Mouse (Mus musculus): Measurements from ENCODE around the gene Dynlt3. TPM values are rescaled to one million over a fixed set of nuclear protein-coding genes. Genes with fewer than 3 reads are reported as not detected.
"Not testable (repeated sequence)": the region's sequence is repeated elsewhere in the genome, so short reads cannot be mapped to it uniquely, and the experiment has no call there.

Gene Dynlt3
- 85.6 TPM for polyA plus RNA-seq (2021)

GRCm38 (mm10) chrX:9662391-9663111 lies at the start of gene Dynlt3:
Gene Dynlt3, minus strand, starts transcription at chrX:9663003.
- in situ Hi-C loops (cut with MboI; ENCODE audit: low pct_unique_long_range_greater_than_20kb): loop anchor here (25.0 kb wide), 1 partner anchor 550 kb away; the partner anchor contains the start of gene Rpgr
- DNase-seq (ENCODE audit: low read depth, low spot score): no peak
- peak; percentile 100 for ATAC-seq
- H3K27me3 ChIP-seq: peaks cover 10% of the 10 kb centered on the region
- ChIA-PET POLR2A (no interaction called here), CTCF (no interaction called here)
- no peak for TF ChIP-seq CTCF (IDR thresholded peaks at IDR 0.05)

- H3K27me3 ChIP-seq: peaks cover 24% of the 10 kb centered on the region
- ChIA-PET CTCF (no interaction called here), POLR2A (no interaction called here)
- no peak for DNase-seq (ENCODE audit: low read depth, low spot score)
- no peak for ATAC-seq
- in situ Hi-C loops (cut with MboI; ENCODE audit: low pct_unique_long_range_greater_than_20kb): no loop called here
- no peak for TF ChIP-seq CTCF (IDR thresholded peaks at IDR 0.05)
Measured at GRCm38 (mm10) chrX:9699815-9700214, 37.0 kb upstream of the Dynlt3 start.

DNA sequence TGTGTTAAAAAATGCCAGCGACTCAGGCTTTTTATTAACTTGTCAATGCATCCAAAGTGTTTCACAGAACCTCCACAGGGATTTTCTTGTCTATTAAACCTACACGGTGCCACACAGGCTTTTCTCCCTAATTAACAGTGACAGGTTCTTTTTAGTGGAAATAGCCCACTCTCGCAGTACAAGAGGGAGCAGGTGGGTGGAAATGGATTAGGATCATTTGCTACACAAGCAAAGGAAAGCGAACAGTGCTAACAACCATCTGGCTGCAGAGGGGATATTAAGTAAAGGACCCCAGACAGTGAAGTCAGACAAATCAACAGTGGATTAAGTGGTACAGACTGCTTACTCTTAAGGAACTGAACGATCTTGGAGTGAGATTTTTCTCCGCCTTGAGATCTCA lies 33.2 kb upstream of the Dynlt3 start:
- peaks cover 17% of the 10 kb centered on the region for H3K27me3 ChIP-seq
- in situ Hi-C loops (cut with MboI; ENCODE audit: low pct_unique_long_range_greater_than_20kb): no loop called here
- ATAC-seq (no peak), DNase-seq (ENCODE audit: low read depth, low spot score) (no peak)
- TF ChIP-seq CTCF (IDR thresholded peaks at IDR 0.05): no peak
- ChIA-PET POLR2A (no interaction called here), CTCF (no interaction called here)

DNA sequence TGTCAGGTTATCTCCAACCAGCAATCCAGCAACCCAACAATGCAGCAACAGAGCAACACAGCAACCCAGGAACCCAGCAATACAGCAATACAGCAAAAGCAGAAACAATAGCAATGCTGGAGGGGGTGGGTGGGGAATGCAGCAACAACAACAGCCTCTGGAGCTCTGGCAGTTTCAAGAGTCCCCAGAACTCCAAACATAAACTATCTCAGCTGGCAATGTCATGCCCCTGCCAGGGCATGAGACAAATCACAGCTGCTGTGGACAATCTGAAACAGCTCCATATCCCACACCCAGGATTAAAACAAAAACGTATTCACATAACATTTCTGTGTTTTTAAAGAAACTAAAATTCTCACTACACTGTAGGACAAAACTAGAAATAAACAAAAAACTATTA lies 9.2 kb upstream of the Dynlt3 start:
- no peak for ATAC-seq
- DNase-seq (ENCODE audit: low read depth, low spot score): no peak
- ChIA-PET POLR2A (no interaction called here), CTCF (no interaction called here)
- in situ Hi-C loops (cut with MboI; ENCODE audit: low pct_unique_long_range_greater_than_20kb): loop anchor here (25.0 kb wide), 1 partner anchor 540 kb away; the partner anchor contains the start of gene Rpgr
- peaks cover 20% of the 10 kb centered on the region for H3K27me3 ChIP-seq
- TF ChIP-seq CTCF (IDR thresholded peaks at IDR 0.05): no peak

- ChIA-PET CTCF (no interaction called here), POLR2A (no interaction called here)
- TF ChIP-seq CTCF (IDR thresholded peaks at IDR 0.05): no peak
- in situ Hi-C loops (cut with MboI; ENCODE audit: low pct_unique_long_range_greater_than_20kb): loop anchor here (25.0 kb wide), 1 partner anchor 541 kb away; the partner anchor contains the start of gene Rpgr
- ATAC-seq (no peak), DNase-seq (ENCODE audit: low read depth, low spot score) (no peak)
- H3K27me3 ChIP-seq: peaks cover 20% of the 10 kb centered on the region
Measured at GRCm38 (mm10) chrX:9671418-9671817, 8.6 kb upstream of the Dynlt3 start.

- DNase-seq (ENCODE audit: low read depth, low spot score) (no peak), ATAC-seq (no peak)
- ChIA-PET POLR2A (no interaction called here), CTCF (no interaction called here)
- no peak for TF ChIP-seq CTCF (IDR thresholded peaks at IDR 0.05)
- H3K27me3 ChIP-seq: peaks cover 10% of the 10 kb centered on the region
- in situ Hi-C loops (cut with MboI; ENCODE audit: low pct_unique_long_range_greater_than_20kb): loop anchor here (25.0 kb wide), 1 partner anchor 559 kb away; the partner anchor contains the start of gene Rpgr
Measured at GRCm38 (mm10) chrX:9652806-9653205, 10.0 kb downstream of the Dynlt3 start.

DNA sequence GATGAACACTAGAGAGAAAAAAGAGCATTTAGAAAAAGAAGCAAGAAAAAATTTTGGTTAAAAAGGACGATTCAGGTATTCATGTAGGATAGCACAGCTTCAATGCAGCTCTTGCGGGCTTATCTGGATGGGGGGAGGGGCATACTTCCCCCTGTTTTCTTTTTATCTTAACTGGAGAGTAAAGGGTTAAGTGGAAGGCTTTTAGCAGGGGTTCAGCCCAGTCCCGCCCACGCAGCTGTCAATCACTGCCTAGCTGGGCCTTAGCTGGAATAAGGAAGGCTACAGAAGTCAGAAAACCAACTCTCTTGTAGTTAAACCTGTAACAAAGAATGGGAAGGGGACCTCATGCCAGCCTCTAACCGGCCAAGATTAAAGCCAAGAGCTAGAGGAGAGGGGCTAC lies 22.2 kb downstream of the Dynlt3 start:
- in situ Hi-C loops (cut with MboI; ENCODE audit: low pct_unique_long_range_greater_than_20kb); POLR2A ChIA-PET; H3K27me3 ChIP-seq; ATAC-seq; DNase-seq (ENCODE audit: low read depth, low spot score); CTCF ChIA-PET: not testable (repeated sequence)

- ATAC-seq; H3K27me3 ChIP-seq; CTCF ChIA-PET; DNase-seq (ENCODE audit: low read depth, low spot score); in situ Hi-C loops (cut with MboI; ENCODE audit: low pct_unique_long_range_greater_than_20kb); POLR2A ChIA-PET: not testable (repeated sequence)
Measured at GRCm38 (mm10) chrX:9640126-9640525, 22.7 kb downstream of the Dynlt3 start.

Other genes starting within 250 kb of the Dynlt3 start
- not detected for gene Cybb, start 175.2 kb downstream of the Dynlt3 start, polyA plus RNA-seq (2021)
- gene H2al1o, start 90.6 kb downstream of the Dynlt3 start, polyA plus RNA-seq (2021): not detected
- not detected for gene Hypm, start 183.9 kb upstream of the Dynlt3 start, polyA plus RNA-seq (2021)
- not detected for gene H2al3, start 186.7 kb upstream of the Dynlt3 start, polyA plus RNA-seq (2021)
- not detected for gene Sytl5, start 222.6 kb upstream of the Dynlt3 start, polyA plus RNA-seq (2021)

All from Patski (cell line).